Mouse (Mus musculus) kidney, embryonic 15.5 days (tissue): ENCODE results near the gene Pdzk1. TPM values are rescaled to one million over a fixed set of nuclear protein-coding genes. Genes with fewer than 3 reads are reported as not detected.

ENCODE experiments used
- ATAC-seq: fragments of 200-750 bp; cut with Nextera tagmentation; replicated peaks from 2 replicates; pipeline ENCODE4 v1.8.0; 2017; ENCODE audit warnings: moderate TSS enrichment; ENCODE audit not compliant: low FRiP score
- H3K27ac ChIP-seq: fragments of 300-500 bp; sonication (generic); 2 replicates; pipeline ENCODE4 v1.5.1; 2015; ENCODE audit warnings: mild to moderate bottlenecking, inconsistent platforms
- H3K27me3 ChIP-seq: fragments of 300-500 bp; sonication (generic); 2 replicates; pipeline ENCODE4 v1.6.1; 2015; ENCODE audit warnings: inconsistent platforms
- H3K36me3 ChIP-seq: fragments of 300-500 bp; sonication (generic); 2 replicates; pipeline ENCODE4 v1.6.1; 2015; ENCODE audit warnings: inconsistent platforms
- H3K4me1 ChIP-seq: fragments of 300-500 bp; sonication (generic); 2 replicates; pipeline ENCODE4 v1.6.1; 2015; ENCODE audit warnings: inconsistent platforms
- H3K4me2 ChIP-seq: fragments of 300-500 bp; sonication (generic); 2 replicates; pipeline ENCODE4 v1.6.1; 2015; ENCODE audit warnings: moderate library complexity, mild to moderate bottlenecking, inconsistent platforms
- H3K4me3 ChIP-seq: fragments of 300-500 bp; sonication (generic); replicated peaks from 2 replicates; pipeline ENCODE4 v1.5.1; 2015; ENCODE audit warnings: mild to moderate bottlenecking, inconsistent platforms
- H3K9ac ChIP-seq: fragments of 300-500 bp; sonication (generic); 2 replicates; pipeline ENCODE4 v1.6.1; 2015; ENCODE audit warnings: mild to moderate bottlenecking, inconsistent platforms
- H3K9me3 ChIP-seq: fragments of 300-500 bp; sonication (generic); replicated peaks from 2 replicates; pipeline ENCODE4 v1.6.1; 2016; ENCODE audit warnings: inconsistent platforms
- WGBS: fragments of 180-500 bp; shearing (Covaris S2); methylation state at CpG from one replicate; pipeline ENCODE4 v1.1.7; 2015; ENCODE audit warnings: mixed read lengths; 5-methylcytosine and 5-hydroxymethylcytosine counted together
- polyA plus RNA-seq: library from polyadenylated mRNA; unstranded; fragments of >200 nt; fragmentation: Nextera tagmentation; extraction: Ambion mirVana; gene quantifications from 2 replicates; pipeline ENCODE4 v1.2.1, GENCODE M21; 2015

Gene Pdzk1
- polyA plus RNA-seq: 125 and 138 TPM in 2 replicates

DNA sequence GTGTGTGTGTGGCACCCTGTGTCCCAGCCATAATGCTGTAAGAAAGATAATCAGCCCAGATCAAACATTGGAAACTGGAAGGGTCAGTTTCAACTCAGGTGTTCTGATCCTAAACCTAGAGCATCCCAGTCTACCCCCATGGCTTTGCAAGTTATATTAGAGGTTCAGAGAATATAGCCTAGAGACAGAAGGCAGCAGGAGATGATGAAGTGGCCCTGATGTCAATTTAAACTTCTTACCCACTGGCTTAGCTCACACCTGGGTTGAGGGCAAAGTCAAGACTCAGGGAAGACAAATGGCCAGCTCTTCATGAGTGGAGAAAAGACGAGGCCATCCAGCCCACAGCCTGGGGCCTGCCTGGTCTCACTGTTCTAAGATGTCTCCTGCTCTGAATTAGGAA lies at the start of gene Pdzk1, which contains the start of gene Cd160:
Gene Pdzk1 (plus strand): TSS at position 301 of the 400 bp plus-strand sequence.
Gene Cd160 (minus strand): TSS at position 368 of the 400 bp plus-strand sequence.
- Histone ChIP-seq H3K27ac (peak within 1 kb of the TSS; percentile 61), H3K27me3 (no peaks in the 10 kb centered on the region), H3K36me3 (no peaks in the 10 kb centered on the region), H3K4me3 (peak within 1 kb of the TSS; percentile 18), H3K4me1 (peaks cover 14% of the 10 kb centered on the region), H3K9me3 (no peaks in the 10 kb centered on the region), H3K9ac (no peak within 1 kb of the TSS), H3K4me2 (0 out of 2 replicates have a peak within 1 kb of the TSS, but pooled peaks have one; percentile 5)
- WGBS: 76% methylated on average over 1 of the region's 1 CpGs
- no peak for ATAC-seq

DNA sequence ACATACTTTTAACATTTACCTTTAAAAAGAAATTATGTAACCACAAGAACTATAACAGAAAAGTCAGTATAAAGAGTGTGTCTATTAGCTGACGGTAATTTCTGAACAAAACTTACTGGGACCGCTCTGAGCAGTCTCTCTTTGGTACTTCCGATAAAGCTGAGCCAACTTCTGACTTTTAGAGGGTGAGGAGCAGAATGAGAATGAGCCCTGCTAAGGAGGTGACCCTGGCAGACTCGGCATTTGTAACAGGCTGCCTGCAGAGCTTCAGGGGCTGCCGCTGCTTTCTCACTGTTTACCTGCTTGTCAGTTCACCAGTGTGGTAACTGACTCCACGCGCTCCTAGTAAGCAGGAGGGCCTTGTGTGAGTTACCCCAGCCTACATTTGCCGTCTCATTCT lies 46.8 kb upstream of the Pdzk1 start:
- WGBS: 86% methylated on average over 8 of the region's 8 CpGs
- no peak overlapping the region for H3K4me3 ChIP-seq

DNA sequence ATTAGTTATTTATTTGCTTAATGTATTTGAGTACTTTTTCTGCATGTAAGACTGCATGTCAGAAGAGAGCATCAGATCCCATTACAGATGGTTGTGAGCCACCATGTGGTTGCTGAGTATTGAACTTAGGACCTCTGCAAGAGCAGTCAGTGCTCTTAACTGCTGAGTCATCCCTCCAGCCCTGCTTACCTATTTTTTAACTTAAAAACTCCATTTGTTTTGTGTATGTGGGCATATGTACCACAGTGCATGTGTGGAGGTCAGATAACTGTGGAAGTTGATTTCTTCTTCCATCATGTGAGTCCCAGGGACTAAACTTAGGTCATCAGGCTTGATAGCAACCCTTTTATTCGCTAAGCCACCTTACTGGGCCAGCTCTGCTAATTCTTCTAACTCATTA lies 41.3 kb upstream of the Pdzk1 start:
- peaks cover 71% of the 10 kb centered on the region for H3K36me3 ChIP-seq
- no peak overlapping the region for H3K4me3 ChIP-seq
- H3K9me3 ChIP-seq: no peaks in the 10 kb centered on the region
- H3K27ac ChIP-seq: no peak overlapping the region
- no peak for ATAC-seq
- 84% methylated on average over 1 of the region's 1 CpGs for WGBS
- no peaks in the 10 kb centered on the region for H3K4me1 ChIP-seq
- H3K27me3 ChIP-seq: no peaks in the 10 kb centered on the region
- no peak overlapping the region for H3K9ac ChIP-seq
- H3K4me2 ChIP-seq: no peak overlapping the region

More for the DNA sequence above, 46.8 kb upstream of the Pdzk1 start:
- Histone ChIP-seq H3K9me3 (no peaks in the 10 kb centered on the region), H3K27ac (no peak overlapping the region), H3K9ac (no peak overlapping the region), H3K36me3 (peaks cover 34% of the 10 kb centered on the region), H3K27me3 (no peaks in the 10 kb centered on the region), H3K4me2 (no peak overlapping the region), H3K4me1 (0 out of 2 replicates have a peak, but pooled peaks cover under 1% of the 10 kb centered on the region)
- no peak for ATAC-seq

DNA sequence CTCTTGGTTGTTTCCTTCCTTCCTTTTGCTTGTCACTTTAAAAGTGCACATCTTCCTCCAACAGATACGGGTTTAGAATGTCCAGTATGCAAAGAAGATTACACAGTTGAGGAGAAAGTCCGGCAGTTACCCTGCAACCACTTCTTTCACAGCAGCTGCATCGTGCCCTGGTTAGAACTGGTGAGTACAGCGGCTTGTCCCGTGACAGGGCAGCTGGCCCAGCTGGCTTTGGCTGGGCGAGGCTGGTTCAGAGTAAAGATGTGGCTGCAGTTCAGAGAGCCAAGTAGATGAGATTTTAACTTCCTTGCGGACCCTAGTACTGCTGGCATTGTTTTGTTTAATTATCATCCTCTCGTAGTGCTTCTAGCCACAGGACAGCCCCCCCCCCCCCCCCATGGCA lies 40.6 kb upstream of the Pdzk1 start:
- H3K36me3 ChIP-seq: peaks cover 71% of the 10 kb centered on the region
- no peak for ATAC-seq
- no peaks in the 10 kb centered on the region for H3K27me3 ChIP-seq
- no peak overlapping the region for H3K4me3 ChIP-seq
- no peak overlapping the region for H3K27ac ChIP-seq
- H3K9me3 ChIP-seq: no peaks in the 10 kb centered on the region
- H3K4me2 ChIP-seq: no peak overlapping the region
- no peak overlapping the region for H3K9ac ChIP-seq
- H3K4me1 ChIP-seq: no peaks in the 10 kb centered on the region
- 89% methylated on average over 8 of the region's 8 CpGs for WGBS

DNA sequence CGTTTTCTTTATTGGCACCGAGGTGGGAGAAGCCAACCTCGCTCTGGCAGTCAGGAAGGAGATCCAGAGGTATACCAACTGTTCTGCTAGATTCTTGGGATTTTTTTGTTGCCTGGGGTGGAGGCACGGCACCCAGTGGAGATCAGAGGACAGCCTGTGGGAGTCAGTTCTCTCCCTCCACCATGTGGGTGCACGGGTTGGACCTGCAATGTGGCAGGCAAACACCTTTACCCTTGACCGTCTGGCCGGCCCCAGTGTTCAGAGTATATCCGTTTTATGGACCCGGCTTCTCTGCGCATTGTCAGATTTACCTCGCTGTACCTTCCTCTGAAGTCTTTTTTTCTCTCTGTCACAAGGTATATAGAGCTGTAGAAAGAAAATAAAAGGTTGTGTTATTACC lies 28.8 kb upstream of the Pdzk1 start:
- H3K9me3 ChIP-seq: no peaks in the 10 kb centered on the region
- 76% methylated on average over 11 of the region's 11 CpGs for WGBS
- H3K36me3 ChIP-seq: peaks cover 6% of the 10 kb centered on the region
- no peaks in the 10 kb centered on the region for H3K4me1 ChIP-seq
- no peaks in the 10 kb centered on the region for H3K27me3 ChIP-seq
- no peak overlapping the region for H3K4me2 ChIP-seq
- H3K4me3 ChIP-seq: no peak overlapping the region
- no peak overlapping the region for H3K9ac ChIP-seq
- ATAC-seq: no peak
- no peak overlapping the region for H3K27ac ChIP-seq

DNA sequence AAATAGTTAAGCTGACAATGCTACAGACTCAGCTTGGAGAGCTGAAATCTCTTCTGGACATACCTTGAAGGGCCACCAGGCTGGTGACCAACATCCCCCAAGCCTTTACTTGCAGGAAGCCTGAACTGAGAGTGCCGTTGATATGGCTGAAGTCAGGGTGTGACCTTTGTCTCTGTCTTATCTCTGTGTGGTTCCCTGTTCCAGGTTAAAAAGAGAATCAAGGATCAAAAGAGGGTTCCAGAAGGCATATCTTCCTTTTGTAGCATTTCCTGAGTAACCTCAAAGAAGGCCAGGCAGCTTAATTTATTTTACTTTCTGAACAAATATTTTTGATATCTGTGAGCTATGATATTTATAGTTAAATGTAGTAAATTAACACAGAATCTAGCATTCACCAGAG lies 26.9 kb upstream of the Pdzk1 start:
- WGBS: 66% methylated on average over 1 of the region's 1 CpGs
- no peak overlapping the region for H3K9ac ChIP-seq
- no peak overlapping the region for H3K4me2 ChIP-seq
- ATAC-seq: no peak
- H3K27ac ChIP-seq: no peak overlapping the region
- no peaks in the 10 kb centered on the region for H3K36me3 ChIP-seq
- H3K9me3 ChIP-seq: no peaks in the 10 kb centered on the region
- H3K4me3 ChIP-seq: no peak overlapping the region
- no peaks in the 10 kb centered on the region for H3K4me1 ChIP-seq
- H3K27me3 ChIP-seq: no peaks in the 10 kb centered on the region

DNA sequence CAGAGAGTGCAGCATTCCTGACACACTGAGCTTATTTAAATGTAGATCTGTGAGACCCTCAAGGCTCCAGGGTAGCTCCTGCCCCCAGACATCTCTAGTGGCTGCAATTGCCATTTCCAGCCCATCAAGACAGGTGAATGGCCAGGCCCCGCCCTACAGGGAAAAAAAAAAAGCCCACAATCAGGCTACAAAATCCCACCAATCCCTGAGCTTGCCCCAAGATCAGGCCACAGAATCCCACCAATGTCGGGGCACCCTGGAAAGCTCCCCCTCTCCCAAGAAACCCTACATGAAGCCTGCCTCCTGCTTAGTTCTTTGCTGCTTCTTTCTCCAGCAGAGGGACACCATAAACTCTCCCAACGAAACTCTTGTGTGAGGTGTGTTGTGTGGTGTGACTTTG lies 20.9 kb upstream of the Pdzk1 start:
- WGBS: 69% methylated on average over 3 of the region's 3 CpGs
- Histone ChIP-seq H3K4me1 (peaks cover 5% of the 10 kb centered on the region), H3K9me3 (no peaks in the 10 kb centered on the region), H3K36me3 (no peaks in the 10 kb centered on the region), H3K4me3 (no peak overlapping the region), H3K9ac (no peak overlapping the region), H3K4me2 (no peak overlapping the region), H3K27me3 (no peaks in the 10 kb centered on the region), H3K27ac (no peak overlapping the region)
- ATAC-seq: no peak

DNA sequence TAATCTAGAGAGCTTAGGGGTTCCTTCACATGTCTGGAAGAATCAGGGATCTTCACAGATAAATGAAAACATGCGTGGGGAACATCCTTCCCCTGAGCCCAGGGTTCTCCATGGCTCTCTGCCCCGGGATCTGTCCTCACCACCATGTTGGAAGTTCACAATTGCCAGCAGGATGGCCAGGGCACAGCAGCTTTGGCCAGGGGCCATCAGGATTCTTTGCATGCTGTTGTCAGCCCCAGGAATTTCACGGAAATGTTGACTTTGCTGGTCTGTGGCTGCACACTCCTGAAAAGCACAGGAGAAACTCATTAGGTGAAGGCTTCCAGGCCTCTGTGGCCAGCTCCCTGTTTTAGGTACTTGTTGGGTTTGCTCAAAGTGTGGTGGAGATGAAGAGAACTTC lies 20.4 kb upstream of the Pdzk1 start:
- Histone ChIP-seq H3K4me3 (no peak overlapping the region), H3K9me3 (no peaks in the 10 kb centered on the region), H3K4me1 (peaks cover 10% of the 10 kb centered on the region), H3K27ac (no peak overlapping the region), H3K36me3 (no peaks in the 10 kb centered on the region), H3K27me3 (no peaks in the 10 kb centered on the region), H3K4me2 (no peak overlapping the region), H3K9ac (no peak overlapping the region)
- 81% methylated on average over 3 of the region's 3 CpGs for WGBS
- ATAC-seq: no peak

DNA sequence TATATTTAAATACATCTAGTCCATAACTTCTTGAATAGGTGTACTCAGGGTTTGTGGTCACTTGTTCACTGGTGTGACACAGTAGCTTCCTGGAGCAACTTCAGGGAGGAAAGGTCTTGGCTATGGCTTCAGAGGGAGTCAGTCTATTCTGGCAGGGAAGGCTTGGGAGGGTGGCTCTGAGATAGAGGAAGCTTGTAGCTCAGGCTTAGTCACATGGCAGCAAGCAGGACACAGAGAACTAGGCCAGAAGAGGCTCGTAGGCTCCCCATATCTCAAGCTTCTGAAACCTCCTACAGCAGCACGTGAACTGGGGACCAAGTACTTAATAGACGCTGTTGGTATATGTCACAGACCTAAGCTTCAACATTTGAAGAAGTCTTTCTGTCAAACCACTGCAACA lies 17.9 kb upstream of the Pdzk1 start:
- WGBS: 89% methylated on average over 3 of the region's 3 CpGs
- H3K36me3 ChIP-seq: no peaks in the 10 kb centered on the region
- ATAC-seq: no peak

DNA sequence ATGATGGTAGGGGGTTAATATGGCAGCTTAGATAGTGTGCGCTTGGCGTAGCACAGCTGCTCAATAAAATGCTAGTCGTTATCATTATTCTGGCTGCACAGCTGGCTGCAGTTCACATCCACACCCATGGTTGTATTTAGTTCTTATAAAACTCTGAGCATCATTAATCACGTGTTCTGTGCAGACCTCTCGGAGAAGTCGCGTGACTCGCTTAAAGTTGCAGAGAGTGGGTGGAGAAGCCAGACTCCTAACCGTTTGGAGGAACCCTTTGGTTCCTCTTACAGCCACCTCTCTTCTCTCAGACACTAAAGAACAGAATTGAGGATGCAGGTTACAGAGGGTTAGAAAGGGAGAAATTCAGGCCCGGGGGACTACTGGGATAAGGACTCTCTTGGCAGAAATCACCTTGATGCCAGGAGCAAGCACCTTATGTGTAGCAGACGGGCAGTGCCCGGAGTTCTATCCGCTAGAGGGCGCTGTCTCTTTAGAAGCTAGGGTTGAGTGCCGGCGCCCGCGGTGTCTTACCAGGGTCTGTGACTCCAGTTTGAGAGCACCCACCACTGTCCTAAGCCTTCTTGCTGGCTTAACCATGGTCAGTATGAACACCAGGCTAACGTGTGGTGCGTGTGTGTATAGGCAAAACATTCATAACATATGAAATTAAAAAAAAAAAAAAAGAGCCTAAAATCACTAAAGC lies 16.5 kb upstream of the Pdzk1 start:
- Histone ChIP-seq H3K4me3 (0 out of 2 replicates have a peak overlapping the region, but pooled peaks have one; percentile 16), H3K9me3 (no peaks in the 10 kb centered on the region), H3K4me2 (peak overlapping the region; percentile 45), H3K4me1 (peaks cover 12% of the 10 kb centered on the region), H3K27ac (no peak overlapping the region), H3K36me3 (no peaks in the 10 kb centered on the region), H3K27me3 (0 out of 2 replicates have a peak, but pooled peaks cover 3% of the 10 kb centered on the region), H3K9ac (no peak overlapping the region)
- peak; percentile 79 for ATAC-seq
- WGBS: 41% methylated on average over 20 of the region's 20 CpGs

More for the DNA sequence above, 17.9 kb upstream of the Pdzk1 start:
- peaks cover 12% of the 10 kb centered on the region for H3K4me1 ChIP-seq
- H3K27ac ChIP-seq: no peak overlapping the region
- no peak overlapping the region for H3K4me2 ChIP-seq
- H3K27me3 ChIP-seq: 0 out of 2 replicates have a peak, but pooled peaks cover 3% of the 10 kb centered on the region
- H3K4me3 ChIP-seq: no peak overlapping the region
- no peaks in the 10 kb centered on the region for H3K9me3 ChIP-seq
- no peak overlapping the region for H3K9ac ChIP-seq

DNA sequence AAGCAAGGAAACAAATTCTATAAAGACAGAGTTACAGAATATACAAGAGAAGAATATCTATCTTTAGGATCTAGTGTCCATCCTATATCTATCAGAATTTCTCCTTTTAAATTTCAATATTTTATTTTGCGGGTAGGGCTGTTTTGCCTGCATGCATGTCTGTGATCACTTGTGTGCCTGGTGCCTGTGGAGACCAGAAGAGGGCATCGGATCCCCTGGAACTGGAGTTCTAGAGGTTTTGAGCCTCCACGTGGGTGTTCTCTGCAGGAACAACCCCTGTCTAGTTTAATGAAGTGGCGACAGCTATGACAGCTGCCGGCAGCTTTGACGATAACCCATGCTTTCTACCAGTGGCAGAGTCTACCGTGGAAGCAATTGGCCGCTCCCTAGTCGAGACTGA lies 16.0 kb upstream of the Pdzk1 start:
- Histone ChIP-seq H3K9ac (no peak overlapping the region), H3K4me1 (peaks cover 12% of the 10 kb centered on the region), H3K27ac (no peak overlapping the region), H3K4me3 (0 out of 2 replicates have a peak overlapping the region, but pooled peaks have one; percentile 16), H3K36me3 (no peaks in the 10 kb centered on the region), H3K4me2 (peak overlapping the region; percentile 45), H3K27me3 (0 out of 2 replicates have a peak, but pooled peaks cover 3% of the 10 kb centered on the region), H3K9me3 (no peaks in the 10 kb centered on the region)
- ATAC-seq: 0 out of 2 replicates have a peak, but pooled peaks have one; percentile 6
- WGBS: 21% methylated on average over 9 of the region's 9 CpGs

DNA sequence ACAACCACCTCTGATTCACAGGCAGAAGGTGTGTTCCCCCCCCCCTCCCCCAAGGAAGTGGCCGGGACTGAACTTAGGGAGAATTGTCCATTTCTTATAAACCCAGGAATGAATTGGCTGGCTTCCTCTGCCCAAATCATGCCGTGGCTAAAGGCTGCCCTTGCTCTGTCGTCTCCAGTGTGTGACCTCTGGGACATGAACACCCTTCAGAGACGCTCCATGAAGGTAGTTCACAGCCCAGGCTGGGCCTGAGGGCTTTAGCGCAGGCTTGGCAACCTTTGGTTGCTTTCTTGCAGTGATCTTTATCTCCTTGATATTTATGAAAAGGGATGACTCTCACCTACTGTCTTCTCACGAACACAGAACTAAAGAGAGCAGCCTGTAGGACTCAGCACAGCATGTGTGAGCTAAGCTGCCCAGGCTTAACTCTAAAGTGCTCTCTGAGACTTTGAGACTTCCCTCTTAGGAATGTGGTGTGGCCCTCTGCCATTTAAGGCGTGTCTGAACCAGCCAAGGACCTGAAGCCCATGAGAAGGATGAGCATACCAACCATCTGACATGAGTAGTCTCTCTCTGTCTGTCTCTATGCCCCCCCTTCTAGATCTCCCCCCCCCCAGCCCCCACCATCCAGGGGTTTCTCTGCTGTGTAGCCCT lies 15.4 kb upstream of the Pdzk1 start:
- no peaks in the 10 kb centered on the region for H3K9me3 ChIP-seq
- 0 out of 2 replicates have a peak, but pooled peaks have one; percentile 33 for ATAC-seq
- peak overlapping the region; percentile 45 for H3K4me2 ChIP-seq
- no peak overlapping the region for H3K27ac ChIP-seq
- WGBS: 53% methylated on average over 7 of the region's 7 CpGs
- H3K9ac ChIP-seq: no peak overlapping the region
- no peak overlapping the region for H3K4me3 ChIP-seq
- 0 out of 2 replicates have a peak, but pooled peaks cover 3% of the 10 kb centered on the region for H3K27me3 ChIP-seq
- no peaks in the 10 kb centered on the region for H3K36me3 ChIP-seq
- H3K4me1 ChIP-seq: peaks cover 12% of the 10 kb centered on the region
